Comparison of ENCODE assay signal across 8 mouse cellular contexts in the genomic region with DNA sequence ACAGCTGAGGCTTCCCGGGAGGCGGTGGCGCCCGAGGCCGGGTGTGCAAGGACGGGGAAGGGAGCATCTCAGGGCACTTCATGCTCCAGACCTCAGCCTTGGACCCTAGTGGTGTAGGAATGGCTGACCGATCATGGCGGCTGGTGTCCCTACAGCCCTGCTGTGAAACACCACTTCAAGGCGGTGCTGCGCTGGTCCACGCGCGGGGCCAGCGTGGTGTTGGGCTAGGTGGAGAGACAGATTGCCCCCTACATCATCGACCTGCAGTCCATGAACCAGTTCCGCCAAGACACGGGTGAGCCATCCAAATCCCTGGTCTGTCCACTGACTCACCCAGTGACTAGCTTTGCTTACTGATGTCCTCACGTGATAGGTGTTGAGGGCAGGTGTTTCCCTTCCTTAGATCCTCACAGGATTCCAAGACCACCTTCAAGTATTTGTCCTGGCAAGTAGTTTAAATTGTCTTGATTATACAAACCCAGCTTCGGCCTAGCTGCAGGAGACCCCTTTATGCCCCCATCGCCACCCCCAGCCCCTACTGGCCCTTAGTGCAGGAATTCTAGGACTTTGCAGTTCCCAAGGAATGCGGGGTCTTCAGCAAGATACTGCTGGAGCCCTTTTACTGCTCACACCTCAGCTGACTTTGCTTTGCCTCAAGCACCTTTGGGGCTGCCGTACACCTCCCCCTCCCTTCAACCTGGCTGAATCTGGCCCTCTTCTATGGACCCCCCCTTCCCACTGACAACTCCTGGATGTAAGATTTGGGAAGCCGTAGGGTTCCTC. TPM values are rescaled to one million over a fixed set of nuclear protein-coding genes. Genes with fewer than 3 reads are reported as not detected.
A peak's percentile ranks its signal among the peaks of the same experiment; 100 is the strongest.
DNase-seq lines count a peak whose midpoint lies in the region; TF ChIP-seq lines count a peak whose summit lies in the region.

No protein-coding gene starts in this region.

- H3K4me1 ChIP-seq in cortical plate, adult 2 months (ENCODE audit: control insufficient read depth, insufficient read depth, low read length): no peaks in the 10 kb centered on the region; the same call in 1 of the 2 replicates

- no peak for TF ChIP-seq POLR2A in cortical plate, adult 2 months (IDR thresholded peaks at IDR 0.05; ENCODE audit: extremely low read depth, insufficient read depth, low read length)

- no peak for TF ChIP-seq CTCF in cortical plate, adult 2 months (IDR thresholded peaks at IDR 0.05; ENCODE audit: extremely low read depth, insufficient read depth, low read length)

- H3K27ac ChIP-seq in cortical plate, adult 2 months (ENCODE audit: insufficient read depth, low read length): peak overlapping the region; percentile 96

- peak overlapping the region; percentile 99 for H3K4me3 ChIP-seq in cortical plate, adult 2 months (ENCODE audit: insufficient read depth, low read length)

- peak; percentile 36 for DNase-seq in kidney, adult 11 months
- no peak for DNase-seq in kidney, adult 8-10 months
- peak; percentile 2 for DNase-seq in ES-CJ7 (ENCODE audit: low read depth, low spot score)
- peak; percentile 21 for DNase-seq in induced T-regulatory cell, adult 2 months (ENCODE audit: low read depth)
- peak; percentile 13 for DNase-seq in mesoderm, embryonic 11.5 days (ENCODE audit: low read depth, low spot score)
- no peak for DNase-seq in gastrocnemius, postnatal 4 days (ENCODE audit: low spot score in 2 of 2)
- no peak for DNase-seq in adrenal gland, postnatal 10 days

RNA-seq across cellular contexts. Expression of gene Gm4952, which starts 3.3 kb away (rescaled TPM):
- polyA plus RNA-seq in cortical plate, adult 2 months (2012; rRNA removed): 0.10 and 0.26 TPM in 2 replicates
- 1 to 10 TPM in 1 of 2 experiments, not detected in 1; 1.0 TPM for total RNA-seq in gastrocnemius, postnatal 4 days (2021)
- total RNA-seq in adrenal gland, postnatal 10 days (2021): 10 to 100 TPM; 20.3 to 53.3 TPM

RNA-seq across cellular contexts. Expression of gene Glyat, which starts 36.6 kb away (rescaled TPM):
- polyA plus RNA-seq in cortical plate, adult 2 months (2012; rRNA removed): not detected in 2 replicates
- not detected for total RNA-seq in gastrocnemius, postnatal 4 days (2021)
- total RNA-seq in adrenal gland, postnatal 10 days (2021): 1 to 10 TPM; 4.0 to 6.2 TPM

RNA-seq across cellular contexts. Expression of gene Fam111a, which starts 50.9 kb away (rescaled TPM):
- 1.2 and 1.4 TPM in 2 replicates for polyA plus RNA-seq in cortical plate, adult 2 months (2012; rRNA removed)
- total RNA-seq in gastrocnemius, postnatal 4 days (2021): 10 to 100 TPM; 21.3 to 21.5 TPM
- 10 to 100 TPM; 11.9 to 14.8 TPM for total RNA-seq in adrenal gland, postnatal 10 days (2021)

Comparison
In these comparisons a context has a peak if more than half of its experiments do, and no peak if none do; other contexts are left out.
1. DNase-seq: peak in kidney, adult 11 months (single experiment), ES-CJ7 (single experiment), induced T-regulatory cell, adult 2 months (single experiment) and mesoderm, embryonic 11.5 days (single experiment); none in kidney, adult 8-10 months (0 of 2), gastrocnemius, postnatal 4 days (0 of 2) and adrenal gland, postnatal 10 days (single experiment).
2. RNA of gene Gm4952, which starts 3.3 kb away (total RNA-seq): 20.3 to 53.3 TPM in adrenal gland, postnatal 10 days; 1.0 TPM in gastrocnemius, postnatal 4 days; every median in the first group is over 10 times any median in the second.
3. RNA of gene Glyat, which starts 36.6 kb away (total RNA-seq): 4.0 to 6.2 TPM in adrenal gland, postnatal 10 days; not detected in gastrocnemius, postnatal 4 days; every median in the first group is over 4 times any median in the second.